46 mouse cellular contexts compared by ENCODE assay signal in the genomic region with DNA sequence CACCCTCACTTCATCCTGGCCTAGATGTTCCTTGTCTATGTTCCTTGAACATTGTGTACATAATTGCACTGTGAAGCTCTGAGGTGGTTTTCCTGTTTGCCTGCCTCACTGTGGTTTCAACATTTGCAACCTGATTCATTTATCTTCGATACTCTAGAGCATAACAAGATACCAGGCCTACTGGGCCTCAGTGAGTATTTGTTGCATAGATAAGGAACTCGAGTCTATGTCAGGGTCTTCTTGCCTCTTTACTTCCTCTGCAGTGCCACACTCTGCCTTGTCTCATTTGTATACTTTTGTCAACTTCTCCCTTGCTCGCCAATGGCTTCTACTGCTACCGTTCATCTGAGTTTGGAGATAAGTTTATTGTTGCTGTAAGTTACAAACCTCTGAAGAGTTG. TPM values are rescaled to one million over a fixed set of nuclear protein-coding genes. Genes with fewer than 3 reads are reported as not detected.
"Had no signal": no experiment of that assay in that cellular context is flagged by ENCODE, and none has a peak within 500 bp of the region (broad histone marks: within the 10 kb centered on the region; RNA-seq: fewer than 3 reads in every experiment).

No protein-coding gene starts in this region.

- H3K9me3 ChIP-seq: limb, embryonic 10.5 days; limb, embryonic 12.5 days; limb, embryonic 15.5 days; liver, embryonic 12.5 days; liver, embryonic 13.5 days; liver, embryonic 15.5 days; lung, embryonic 15.5 days; midbrain, embryonic 10.5 days; midbrain, embryonic 12.5 days; midbrain, embryonic 13.5 days; midbrain, embryonic 15.5 days had no signal

- ATAC-seq: liver, embryonic 12.5 days; liver, postnatal 0 days; lung, postnatal 0 days; midbrain, embryonic 13.5 days; midbrain, embryonic 15.5 days; midbrain, embryonic 16.5 days had no signal

- H3K27ac ChIP-seq: left cerebral cortex, adult 2 months; limb, embryonic 10.5 days; limb, embryonic 12.5 days; limb, embryonic 13.5 days; limb, embryonic 15.5 days; liver, embryonic 12.5 days; liver, embryonic 13.5 days; liver, embryonic 14.5 days; liver, embryonic 15.5 days; lung, embryonic 15.5 days; macrophage; midbrain, embryonic 10.5 days; midbrain, embryonic 12.5 days; midbrain, embryonic 13.5 days; midbrain, embryonic 15.5 days had no signal

- H3K36me3 ChIP-seq: limb, embryonic 10.5 days; limb, embryonic 12.5 days; limb, embryonic 13.5 days; limb, embryonic 15.5 days; liver, embryonic 12.5 days; liver, embryonic 13.5 days; liver, embryonic 15.5 days; lung, embryonic 15.5 days; midbrain, embryonic 10.5 days; midbrain, embryonic 12.5 days; midbrain, embryonic 13.5 days; midbrain, embryonic 15.5 days had no signal

- H3K4me1 ChIP-seq: limb, embryonic 10.5 days; limb, embryonic 12.5 days; limb, embryonic 13.5 days; limb, embryonic 15.5 days; liver, embryonic 15.5 days; lung, embryonic 15.5 days; midbrain, embryonic 12.5 days; midbrain, embryonic 13.5 days; midbrain, embryonic 15.5 days had no signal

- H3K4me2 ChIP-seq: limb, embryonic 12.5 days; limb, embryonic 13.5 days; limb, embryonic 15.5 days; liver, embryonic 11.5 days; liver, embryonic 12.5 days; liver, embryonic 13.5 days; liver, embryonic 15.5 days; lung, embryonic 14.5 days; lung, embryonic 15.5 days; midbrain, embryonic 11.5 days; midbrain, embryonic 12.5 days; midbrain, embryonic 13.5 days; midbrain, embryonic 15.5 days had no signal

- DNase-seq: liver; liver, embryonic 13.5 days; liver, postnatal 0 days; lung, adult 18-20 months; lung, adult 2 months; lung, embryonic 14.5 days; lung, postnatal 10 days; lung, postnatal 14 days; lung, postnatal 36 days; lung, postnatal 4 days; midbrain, embryonic 14.5 days had no signal

- H3K27me3 ChIP-seq: limb, embryonic 12.5 days; limb, embryonic 13.5 days; limb, embryonic 15.5 days; liver, embryonic 12.5 days; liver, embryonic 13.5 days; liver, embryonic 15.5 days; lung, embryonic 15.5 days; midbrain, embryonic 12.5 days; midbrain, embryonic 13.5 days; midbrain, embryonic 15.5 days had no signal

- H3K4me3 ChIP-seq: left cerebral cortex, adult 2 months; limb, embryonic 10.5 days; limb, embryonic 12.5 days; limb, embryonic 13.5 days; limb, embryonic 15.5 days; liver, embryonic 12.5 days; liver, embryonic 13.5 days; liver, embryonic 15.5 days; lung, embryonic 15.5 days; megakaryocyte, embryonic 14.5 days; midbrain, embryonic 10.5 days; midbrain, embryonic 12.5 days; midbrain, embryonic 13.5 days; midbrain, embryonic 15.5 days; myocyte had no signal

- H3K9ac ChIP-seq: limb, embryonic 12.5 days; limb, embryonic 13.5 days; limb, embryonic 15.5 days; liver, embryonic 12.5 days; liver, embryonic 13.5 days; liver, embryonic 14.5 days; liver, embryonic 15.5 days; liver, postnatal 0 days; lung, embryonic 14.5 days; lung, embryonic 15.5 days; midbrain, embryonic 12.5 days; midbrain, embryonic 13.5 days; midbrain, embryonic 15.5 days had no signal

RNA-seq across cellular contexts. Expression of a gene that starts 18.5 kb away (rescaled TPM):
- total RNA-seq: left cerebral cortex, adult 2 months; left cerebral cortex, adult 8-10 months; left cerebral cortex, postnatal 10 days; left cerebral cortex, postnatal 14 days; left cerebral cortex, postnatal 36 days; liver, adult 2 months; megakaryocyte progenitor cell, adult 5-6 weeks; megakaryocyte, adult 5-6 weeks; megakaryocyte-erythroid progenitor cell, adult 5-6 weeks; midbrain, postnatal 0 days; monocyte, adult 5-6 weeks had no signal
- polyA plus RNA-seq: limb, embryonic 10.5 days; limb, embryonic 11.5 days; limb, embryonic 12.5 days; limb, embryonic 13.5 days; limb, embryonic 14.5 days; limb, embryonic 15.5 days; liver, adult 2 months; liver, embryonic 11.5 days; liver, embryonic 12.5 days; liver, embryonic 13.5 days; liver, embryonic 14.5 days; liver, embryonic 15.5 days; liver, embryonic 16.5 days; liver, postnatal 0 days; lung, embryonic 14.5 days; lung, embryonic 15.5 days; lung, embryonic 16.5 days; lung, postnatal 0 days; macrophage; midbrain, embryonic 10.5 days; midbrain, embryonic 11.5 days; midbrain, embryonic 12.5 days; midbrain, embryonic 13.5 days; midbrain, embryonic 14.5 days; midbrain, embryonic 15.5 days; midbrain, embryonic 16.5 days; midbrain, postnatal 0 days; myocyte; neural tube, embryonic 11.5 days had no signal
